Mouse (Mus musculus): ENCODE data around the gene Sema4f. TPM values are rescaled to one million over a fixed set of nuclear protein-coding genes. Genes with fewer than 3 reads are reported as not detected.

Sema4f gene
- polyA plus RNA-seq, 1 experiment from 2014 or later = 3.2 TPM

DNA sequence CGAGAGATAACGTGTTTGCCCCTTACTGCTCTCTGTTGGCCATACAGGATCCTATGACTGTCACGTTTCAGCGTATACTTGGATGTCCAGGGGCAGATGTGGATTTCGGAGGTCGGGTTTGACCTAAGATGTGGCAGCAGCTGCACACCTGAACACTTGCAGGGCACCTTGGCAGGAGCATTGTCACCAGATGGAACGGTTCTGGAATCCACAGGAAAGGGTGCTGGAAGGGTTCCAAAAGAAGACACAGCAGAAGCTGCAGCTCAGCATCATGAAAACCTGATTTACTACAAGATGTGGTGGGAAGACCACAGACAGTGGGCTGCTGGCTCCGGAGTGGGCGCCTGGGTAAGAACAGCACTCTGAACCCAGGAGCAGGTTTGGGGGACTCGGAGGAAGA is 13.5 kb downstream of the Sema4f start:
- H3K9me3 ChIP-seq = no peaks in the 10 kb centered on the region
- no peak overlapping the region for H3K27ac ChIP-seq
- DNase-seq (ENCODE audit: low spot score) = no peak
- no peak overlapping the region for H3K4me3 ChIP-seq
- no peaks in the 10 kb centered on the region for H3K36me3 ChIP-seq
- WGBS = 87% methylated on average over 10 of the region's 10 CpGs
- no peaks in the 10 kb centered on the region for H3K27me3 ChIP-seq (ENCODE audit: insufficient read depth, poor library complexity, severe bottlenecking)
- no peaks in the 10 kb centered on the region for H3K4me1 ChIP-seq (replicated peaks)

- WGBS = 51% methylated on average over 3 of the region's 3 CpGs
- no peaks in the 10 kb centered on the region for H3K4me1 ChIP-seq (replicated peaks)
- H3K27me3 ChIP-seq (ENCODE audit: insufficient read depth, poor library complexity, severe bottlenecking) = no peaks in the 10 kb centered on the region
- H3K4me3 ChIP-seq = no peak overlapping the region
- no peaks in the 10 kb centered on the region for H3K9me3 ChIP-seq
- H3K36me3 ChIP-seq = no peaks in the 10 kb centered on the region
- no peak overlapping the region for H3K27ac ChIP-seq
- DNase-seq (ENCODE audit: low spot score) = no peak
Measured at GRCm38 (mm10) chr6:82925005-82925404, 14.6 kb downstream of the Sema4f start.

DNA sequence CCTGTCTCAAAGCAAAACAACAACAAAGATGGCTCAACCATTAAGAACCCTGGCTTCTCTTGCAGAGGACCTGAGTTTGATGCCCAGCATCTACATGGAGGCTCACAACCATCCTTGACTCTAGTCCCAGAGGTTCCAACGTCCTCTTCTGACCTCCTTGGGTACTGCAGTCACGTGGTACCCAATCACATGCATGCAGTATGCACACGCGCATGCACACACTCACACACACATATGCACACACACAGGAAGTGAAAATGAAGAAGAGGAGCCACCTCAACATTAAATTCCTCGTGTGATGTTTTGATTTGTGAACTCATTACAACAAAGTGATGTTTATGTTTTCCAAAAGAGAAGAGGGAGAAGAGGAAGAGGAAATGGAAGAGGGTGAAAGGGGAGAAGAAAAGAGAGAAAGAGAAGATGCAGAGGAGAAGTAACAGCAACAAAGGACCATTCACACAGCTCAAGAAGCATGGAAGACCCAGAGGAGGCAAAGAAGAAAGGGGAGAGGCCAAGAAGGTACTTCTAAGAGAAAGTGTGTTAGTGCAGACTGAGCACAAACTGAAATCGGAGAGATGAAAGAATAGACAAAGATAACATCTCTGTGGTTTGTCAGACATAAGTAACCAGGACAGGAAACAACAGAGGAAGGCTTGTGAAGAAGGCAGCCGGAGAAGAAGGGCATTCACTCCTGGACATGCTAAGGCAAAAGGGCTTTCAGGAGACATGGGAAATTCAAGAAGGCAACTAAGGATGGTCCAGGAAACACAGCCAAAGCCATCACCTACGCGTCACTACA is 17.9 kb downstream of the Sema4f start:
- Histone ChIP-seq H3K27ac (no peak overlapping the region), H3K27me3 (ENCODE audit: insufficient read depth, poor library complexity, severe bottlenecking) (no peaks in the 10 kb centered on the region), H3K4me3 (no peak overlapping the region), H3K9me3 (no peaks in the 10 kb centered on the region), H3K36me3 (no peaks in the 10 kb centered on the region), H3K4me1 (replicated peaks) (no peaks in the 10 kb centered on the region)
- WGBS = 81% methylated on average over 9 of the region's 9 CpGs
- no peak for DNase-seq (ENCODE audit: low spot score)

- no peak overlapping the region for H3K4me3 ChIP-seq
- 61% methylated on average over 8 of the region's 8 CpGs for WGBS
- DNase-seq (ENCODE audit: low spot score) = no peak
- no peak overlapping the region for H3K27ac ChIP-seq
- no peaks in the 10 kb centered on the region for H3K9me3 ChIP-seq
- no peaks in the 10 kb centered on the region for H3K27me3 ChIP-seq (ENCODE audit: insufficient read depth, poor library complexity, severe bottlenecking)
- H3K36me3 ChIP-seq = no peaks in the 10 kb centered on the region
- no peaks in the 10 kb centered on the region for H3K4me1 ChIP-seq (replicated peaks)
Measured at GRCm38 (mm10) chr6:82919520-82919919, 20.0 kb downstream of the Sema4f start.

DNA sequence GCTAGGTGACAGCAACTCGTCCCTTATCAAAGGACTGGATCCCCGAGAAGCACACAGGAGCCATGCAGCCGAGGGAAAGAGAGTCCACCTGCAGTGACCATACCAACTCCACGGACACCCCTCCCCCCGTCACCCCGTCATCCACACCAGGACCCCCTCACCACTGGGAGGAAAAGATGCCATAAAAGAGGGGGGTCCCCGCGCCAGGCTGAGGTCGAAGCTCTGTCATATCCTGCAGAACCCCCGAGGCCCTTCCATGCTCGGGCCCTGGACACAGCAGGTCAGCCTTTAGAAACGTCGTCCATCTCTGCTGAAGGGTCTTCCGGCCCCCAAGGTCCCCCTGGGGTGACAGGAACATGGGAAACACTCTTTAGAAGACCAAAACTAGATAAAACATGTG is 21.2 kb downstream of the Sema4f start:
- Histone ChIP-seq H3K27ac (no peak overlapping the region), H3K4me3 (no peak overlapping the region), H3K9me3 (no peaks in the 10 kb centered on the region), H3K4me1 (replicated peaks) (no peaks in the 10 kb centered on the region), H3K36me3 (no peaks in the 10 kb centered on the region), H3K27me3 (ENCODE audit: insufficient read depth, poor library complexity, severe bottlenecking) (no peaks in the 10 kb centered on the region)
- DNase-seq (ENCODE audit: low spot score) = no peak
- 85% methylated on average over 14 of the region's 14 CpGs for WGBS

GRCm38 (mm10) chr6:82917778-82918129 is 21.8 kb downstream of the Sema4f start:
- WGBS = 18% methylated on average over 8 of the region's 8 CpGs
- no peaks in the 10 kb centered on the region for H3K36me3 ChIP-seq

GRCm38 (mm10) chr6:82917076-82917777 is 22.3 kb downstream of the Sema4f start:
- no peak overlapping the region for H3K27ac ChIP-seq
- WGBS = 79% methylated on average over 26 of the region's 26 CpGs

More at GRCm38 (mm10) chr6:82917778-82918129, 21.8 kb downstream of the Sema4f start:
- peak; percentile 65 for DNase-seq (ENCODE audit: low spot score)
- Histone ChIP-seq H3K4me1 (replicated peaks) (no peaks in the 10 kb centered on the region), H3K27ac (no peak overlapping the region), H3K27me3 (ENCODE audit: insufficient read depth, poor library complexity, severe bottlenecking) (no peaks in the 10 kb centered on the region), H3K9me3 (no peaks in the 10 kb centered on the region), H3K4me3 (no peak overlapping the region)

GRCm38 (mm10) chr6:82916459-82916858 is 23.1 kb downstream of the Sema4f start:
- H3K27me3 ChIP-seq (ENCODE audit: insufficient read depth, poor library complexity, severe bottlenecking) = no peaks in the 10 kb centered on the region
- 85% methylated on average over 4 of the region's 4 CpGs for WGBS
- H3K27ac ChIP-seq = no peak overlapping the region
- no peaks in the 10 kb centered on the region for H3K4me1 ChIP-seq (replicated peaks)
- H3K36me3 ChIP-seq = no peaks in the 10 kb centered on the region
- no peak overlapping the region for H3K4me3 ChIP-seq
- no peaks in the 10 kb centered on the region for H3K9me3 ChIP-seq
- no peak for DNase-seq (ENCODE audit: low spot score)

More at GRCm38 (mm10) chr6:82917076-82917777, 22.3 kb downstream of the Sema4f start:
- no peaks in the 10 kb centered on the region for H3K9me3 ChIP-seq
- H3K36me3 ChIP-seq = no peaks in the 10 kb centered on the region
- no peaks in the 10 kb centered on the region for H3K4me1 ChIP-seq (replicated peaks)
- no peak overlapping the region for H3K4me3 ChIP-seq
- DNase-seq (ENCODE audit: low spot score) = peak; percentile 7
- H3K27me3 ChIP-seq (ENCODE audit: insufficient read depth, poor library complexity, severe bottlenecking) = no peaks in the 10 kb centered on the region

GRCm38 (mm10) chr6:82915889-82916288 is 23.7 kb downstream of the Sema4f start:
- 21% methylated on average over 3 of the region's 3 CpGs for WGBS
- Histone ChIP-seq H3K36me3 (no peaks in the 10 kb centered on the region), H3K27me3 (ENCODE audit: insufficient read depth, poor library complexity, severe bottlenecking) (no peaks in the 10 kb centered on the region), H3K27ac (no peak overlapping the region), H3K4me1 (replicated peaks) (no peaks in the 10 kb centered on the region), H3K4me3 (no peak overlapping the region), H3K9me3 (no peaks in the 10 kb centered on the region)
- peak; percentile 45 for DNase-seq (ENCODE audit: low spot score)

DNA sequence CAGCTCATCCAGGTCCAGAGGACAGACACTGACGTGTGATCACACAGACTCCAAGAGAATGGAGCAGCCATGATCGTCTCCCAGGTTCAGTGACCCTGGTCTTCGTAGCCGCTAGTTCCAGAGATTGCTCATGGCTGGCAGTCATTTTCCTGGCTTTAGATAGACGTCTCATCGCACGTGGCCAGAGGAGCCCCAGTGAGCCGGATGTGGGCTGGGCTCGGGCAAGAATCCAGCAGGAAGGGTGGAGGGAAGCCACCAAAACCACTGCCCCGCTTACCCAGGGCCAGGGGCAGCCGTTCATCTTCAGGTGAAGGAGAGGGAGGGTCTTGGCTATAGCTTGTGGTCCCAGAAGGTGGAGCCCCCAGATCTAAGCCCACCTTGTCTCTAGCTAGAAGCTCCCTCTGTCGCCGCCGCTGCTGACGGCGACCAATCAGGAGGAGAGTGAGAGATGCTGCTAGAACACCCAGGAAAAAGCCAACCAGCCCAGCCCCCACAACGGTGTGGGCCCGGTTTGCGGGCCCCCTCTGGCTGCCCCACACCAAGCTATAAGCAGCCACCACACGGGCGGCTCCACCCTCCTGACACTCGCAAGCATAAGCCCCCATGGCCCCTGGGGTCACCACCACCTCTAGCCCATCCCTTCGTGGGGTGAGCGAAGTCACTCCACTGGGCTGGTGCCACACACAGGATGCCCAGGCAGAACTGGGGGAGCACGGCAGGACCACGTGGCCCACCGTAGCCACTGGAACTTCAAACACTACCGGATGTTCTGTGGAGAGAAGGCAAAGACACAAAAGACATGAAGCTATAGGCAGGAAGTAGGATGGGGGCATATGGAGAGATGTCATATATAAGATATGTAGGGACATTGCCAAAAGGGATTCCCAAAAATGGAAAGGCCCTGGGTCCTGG is 26.0 kb downstream of the Sema4f start:
- Histone ChIP-seq H3K4me1 (replicated peaks) (no peaks in the 10 kb centered on the region), H3K27me3 (ENCODE audit: insufficient read depth, poor library complexity, severe bottlenecking) (no peaks in the 10 kb centered on the region), H3K27ac (no peak overlapping the region), H3K36me3 (no peaks in the 10 kb centered on the region), H3K9me3 (no peaks in the 10 kb centered on the region), H3K4me3 (no peak overlapping the region)
- DNase-seq (ENCODE audit: low spot score) = no peak
- 83% methylated on average over 28 of the region's 28 CpGs for WGBS

- no peak for DNase-seq (ENCODE audit: low spot score)
- no peak overlapping the region for H3K4me3 ChIP-seq
- 90% methylated on average over 5 of the region's 5 CpGs for WGBS
Measured at GRCm38 (mm10) chr6:82911303-82911702, 28.3 kb downstream of the Sema4f start.

DNA sequence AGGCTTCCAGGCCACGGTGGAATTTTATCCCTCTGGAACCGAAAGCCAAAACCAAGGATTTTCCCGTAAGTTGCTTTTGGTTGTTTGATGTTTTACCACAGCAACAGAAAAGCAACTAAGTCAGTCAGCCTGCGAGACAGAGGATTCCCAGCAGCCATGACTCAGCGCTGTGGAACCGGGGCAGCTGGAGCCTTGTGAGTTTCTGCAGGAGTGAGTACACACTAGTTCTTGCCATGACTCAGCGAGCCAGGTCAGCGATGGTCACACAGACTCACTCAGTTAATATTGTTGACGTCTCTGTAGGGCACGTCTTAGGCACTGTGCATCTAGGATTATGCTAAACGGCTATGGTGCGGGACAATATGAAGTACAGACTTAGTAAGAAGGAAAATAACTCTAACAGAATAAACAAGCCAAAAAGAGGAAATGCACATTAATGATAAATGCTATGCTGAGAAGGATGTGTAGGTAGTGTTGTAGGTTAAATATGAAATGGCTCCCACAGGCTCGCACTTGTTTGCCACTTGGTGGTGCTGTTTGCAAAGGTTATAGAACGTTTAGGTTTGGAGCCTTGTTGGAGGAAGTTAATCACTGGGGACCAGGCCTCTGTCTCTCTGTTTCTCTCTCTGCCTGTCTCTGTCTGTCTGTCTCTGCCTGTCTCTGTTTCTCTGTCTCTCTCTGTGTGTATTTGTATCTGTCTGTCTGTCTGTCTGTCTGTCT is 30.3 kb downstream of the Sema4f start:
- WGBS = 70% methylated on average over 14 of the region's 14 CpGs
- no peaks in the 10 kb centered on the region for H3K9me3 ChIP-seq
- H3K4me1 ChIP-seq (replicated peaks) = no peaks in the 10 kb centered on the region
- no peaks in the 10 kb centered on the region for H3K36me3 ChIP-seq
- H3K27me3 ChIP-seq (ENCODE audit: insufficient read depth, poor library complexity, severe bottlenecking) = 0 out of 2 replicates have a peak, but pooled peaks cover 2% of the 10 kb centered on the region
- DNase-seq (ENCODE audit: low spot score) = no peak
- no peak overlapping the region for H3K4me3 ChIP-seq
- H3K27ac ChIP-seq = no peak overlapping the region

More at GRCm38 (mm10) chr6:82911303-82911702, 28.3 kb downstream of the Sema4f start:
- H3K9me3 ChIP-seq = no peaks in the 10 kb centered on the region
- no peaks in the 10 kb centered on the region for H3K36me3 ChIP-seq
- no peaks in the 10 kb centered on the region for H3K4me1 ChIP-seq (replicated peaks)
- H3K27me3 ChIP-seq (ENCODE audit: insufficient read depth, poor library complexity, severe bottlenecking) = no peaks in the 10 kb centered on the region
- no peak overlapping the region for H3K27ac ChIP-seq

Data from hindbrain, embryonic 10.5 days (tissue).